Mouse (Mus musculus): ENCODE data around the gene Camp. TPM values are rescaled to one million over a fixed set of nuclear protein-coding genes. Genes with fewer than 3 reads are reported as not detected.

The Camp gene
- total RNA-seq (2014; rRNA removed; ENCODE audit: low replicate concordance), result 8.4 TPM in 1 of 2 replicates, not detected in the other
- polyA plus RNA-seq (2015; fragmentation: Nextera tagmentation; extraction: Ambion mirVana), result 0.89 and 1.2 TPM in 2 replicates

- TF ChIP-seq EP300 (IDR thresholded peaks at IDR 0.05; ENCODE audit: low read depth) (no peak), CTCF (IDR thresholded peaks at IDR 0.05; ENCODE audit: low read depth) (no peak)
- Histone ChIP-seq H3K27me3 (ENCODE audit: control insufficient read depth, insufficient read depth, low read length) (no peaks in the 10 kb centered on the region), H3K4me2 (ENCODE audit: low read depth, low read length) (no peak within 1 kb of the TSS), H3K9me3 (replicated peaks; ENCODE audit: control insufficient read depth, low read length) (no peaks in the 10 kb centered on the region), H3K9ac (replicated peaks; ENCODE audit: low read depth, low read length) (no peak within 1 kb of the TSS), H3K4me3 (ENCODE audit: low read depth, low read length) (no peak within 1 kb of the TSS), H3K4me1 (ENCODE audit: control insufficient read depth, insufficient read depth) (no peaks in the 10 kb centered on the region), H3K27ac (ENCODE audit: low read depth) (no peak within 1 kb of the TSS), H3K36me3 (replicated peaks; ENCODE audit: control insufficient read depth, insufficient read depth, low read length) (no peaks in the 10 kb centered on the region)
- DNase-seq (ENCODE audit: low spot score), result peak; percentile 13
- 35% methylated on average over 6 of the region's 6 CpGs for WGBS
- peak; percentile 33; the same call in 1 of the 2 replicates for ATAC-seq (ENCODE audit: insufficient read depth, low read depth)
These were observed at the start of gene Camp for GRCm38 (mm10) chr9:109849312-109849758. TSS of gene Camp (minus strand) at chr9:109849617.

- H3K9ac ChIP-seq (replicated peaks; ENCODE audit: low read depth, low read length), result no peak overlapping the region
- H3K4me1 ChIP-seq (ENCODE audit: control insufficient read depth, insufficient read depth), result peaks cover 17% of the 10 kb centered on the region
- H3K36me3 ChIP-seq (replicated peaks; ENCODE audit: control insufficient read depth, insufficient read depth, low read length), result peaks cover 13% of the 10 kb centered on the region; the same call in 1 of the 2 replicates
- H3K27me3 ChIP-seq (ENCODE audit: control insufficient read depth, insufficient read depth, low read length), result no peaks in the 10 kb centered on the region
- TF ChIP-seq CTCF (IDR thresholded peaks at IDR 0.05; ENCODE audit: low read depth), result no peak
- TF ChIP-seq EP300 (IDR thresholded peaks at IDR 0.05; ENCODE audit: low read depth), result peak; percentile 64; the same call in 1 of the 2 replicates
- 0 out of 2 replicates have a peak, but pooled peaks have one; percentile 27 for ATAC-seq (ENCODE audit: insufficient read depth, low read depth)
- H3K27ac ChIP-seq (ENCODE audit: low read depth), result peak overlapping the region; percentile 8; the same call in 1 of the 2 replicates
- WGBS, result 25% methylated on average over 2 of the region's 2 CpGs
- no peaks in the 10 kb centered on the region for H3K9me3 ChIP-seq (replicated peaks; ENCODE audit: control insufficient read depth, low read length)
- no peak overlapping the region for H3K4me3 ChIP-seq (ENCODE audit: low read depth, low read length)
- DNase-seq (ENCODE audit: low spot score), result no peak
- no peak overlapping the region for H3K4me2 ChIP-seq (ENCODE audit: low read depth, low read length)
These were observed 48.6 kb upstream of the Camp start for GRCm38 (mm10) chr9:109898027-109898426.

- no peaks in the 10 kb centered on the region for H3K9me3 ChIP-seq (replicated peaks; ENCODE audit: control insufficient read depth, low read length)
- no peak overlapping the region for H3K4me3 ChIP-seq (ENCODE audit: low read depth, low read length)
- DNase-seq (ENCODE audit: low spot score), result no peak
- H3K4me1 ChIP-seq (ENCODE audit: control insufficient read depth, insufficient read depth), result peaks cover 17% of the 10 kb centered on the region
- H3K27me3 ChIP-seq (ENCODE audit: control insufficient read depth, insufficient read depth, low read length), result no peaks in the 10 kb centered on the region
- TF ChIP-seq EP300 (IDR thresholded peaks at IDR 0.05; ENCODE audit: low read depth), result no peak
- H3K9ac ChIP-seq (replicated peaks; ENCODE audit: low read depth, low read length), result no peak overlapping the region
- peaks cover 25% of the 10 kb centered on the region for H3K36me3 ChIP-seq (replicated peaks; ENCODE audit: control insufficient read depth, insufficient read depth, low read length)
- H3K27ac ChIP-seq (ENCODE audit: low read depth), result 0 out of 2 replicates have a peak overlapping the region, but pooled peaks have one; percentile 21
- H3K4me2 ChIP-seq (ENCODE audit: low read depth, low read length), result no peak overlapping the region
- no peak for ATAC-seq (ENCODE audit: insufficient read depth, low read depth)
- WGBS, result 62% methylated on average over 8 of the region's 8 CpGs
These were observed 47.1 kb upstream of the Camp start for GRCm38 (mm10) chr9:109896253-109897150.

- 72% methylated on average over 6 of the region's 6 CpGs for WGBS
- H3K4me1 ChIP-seq (ENCODE audit: control insufficient read depth, insufficient read depth), result peaks cover 17% of the 10 kb centered on the region
- no peak for TF ChIP-seq CTCF (IDR thresholded peaks at IDR 0.05; ENCODE audit: low read depth)
- TF ChIP-seq EP300 (IDR thresholded peaks at IDR 0.05; ENCODE audit: low read depth), result no peak
- H3K27ac ChIP-seq (ENCODE audit: low read depth), result peak overlapping the region; percentile 53
- ATAC-seq (ENCODE audit: insufficient read depth, low read depth), result no peak
- peaks cover 34% of the 10 kb centered on the region for H3K36me3 ChIP-seq (replicated peaks; ENCODE audit: control insufficient read depth, insufficient read depth, low read length)
- H3K9me3 ChIP-seq (replicated peaks; ENCODE audit: control insufficient read depth, low read length), result no peaks in the 10 kb centered on the region
- peak; percentile 23 for DNase-seq (ENCODE audit: low spot score)
- no peaks in the 10 kb centered on the region for H3K27me3 ChIP-seq (ENCODE audit: control insufficient read depth, insufficient read depth, low read length)
- H3K9ac ChIP-seq (replicated peaks; ENCODE audit: low read depth, low read length), result no peak overlapping the region
- H3K4me3 ChIP-seq (ENCODE audit: low read depth, low read length), result no peak overlapping the region
- no peak overlapping the region for H3K4me2 ChIP-seq (ENCODE audit: low read depth, low read length)
These were observed 46.2 kb upstream of the Camp start for GRCm38 (mm10) chr9:109895593-109895992.

- H3K4me1 ChIP-seq (ENCODE audit: control insufficient read depth, insufficient read depth), result peaks cover 17% of the 10 kb centered on the region
- no peak overlapping the region for H3K9ac ChIP-seq (replicated peaks; ENCODE audit: low read depth, low read length)
- DNase-seq (ENCODE audit: low spot score) (peak; percentile 96), ATAC-seq (ENCODE audit: insufficient read depth, low read depth) (peak; percentile 81)
- no peak overlapping the region for H3K4me3 ChIP-seq (ENCODE audit: low read depth, low read length)
- TF ChIP-seq EP300 (IDR thresholded peaks at IDR 0.05; ENCODE audit: low read depth) (no peak), CTCF (IDR thresholded peaks at IDR 0.05; ENCODE audit: low read depth) (peak; percentile 96)
- H3K27ac ChIP-seq (ENCODE audit: low read depth), result peak overlapping the region; percentile 72
- WGBS, result 34% methylated on average over 6 of the region's 6 CpGs
- H3K9me3 ChIP-seq (replicated peaks; ENCODE audit: control insufficient read depth, low read length), result no peaks in the 10 kb centered on the region
- no peaks in the 10 kb centered on the region for H3K27me3 ChIP-seq (ENCODE audit: control insufficient read depth, insufficient read depth, low read length)
- H3K36me3 ChIP-seq (replicated peaks; ENCODE audit: control insufficient read depth, insufficient read depth, low read length), result peaks cover 45% of the 10 kb centered on the region
- H3K4me2 ChIP-seq (ENCODE audit: low read depth, low read length), result no peak overlapping the region
These were observed 45.1 kb upstream of the Camp start for GRCm38 (mm10) chr9:109894413-109895090.
